Mouse (Mus musculus) cerebellum, adult 2 months (tissue): ENCODE data around the gene Hpd. TPM values are rescaled to one million over a fixed set of nuclear protein-coding genes. Genes with fewer than 3 reads are reported as not detected.

Experiments used
- DNase-seq, 2 experiments: peaks; one replicate each; pipeline ENCODE4 v3.0.0; 2021
- H3K27ac ChIP-seq: fragments of 200-500 bp; 2 replicates; pipeline ENCODE4 v1.5.1; 2012; ENCODE audit warnings: low read length, control low read depth, inconsistent platforms; ENCODE audit not compliant: insufficient read depth
- H3K27me3 ChIP-seq: fragments of 200-500 bp; 2 replicates; pipeline ENCODE4 v1.6.1; 2012; ENCODE audit warnings: inconsistent platforms, mild to moderate bottlenecking, low read length, moderate library complexity; ENCODE audit not compliant: control insufficient read depth, insufficient read depth
- H3K4me1 ChIP-seq: fragments of 200-500 bp; 2 replicates; pipeline ENCODE4 v1.6.1; 2011; ENCODE audit warnings: low read length; ENCODE audit not compliant: control insufficient read depth, insufficient read depth
- H3K4me3 ChIP-seq: fragments of 200-500 bp; replicated peaks from 2 replicates; pipeline ENCODE3; 2011; ENCODE audit warnings: mild to moderate bottlenecking, low read depth, low read length, control low read depth; ENCODE audit not compliant: insufficient read depth
- CTCF ChIP-seq: fragments of 200-500 bp; IDR thresholded peaks from 2 replicates; pipeline ENCODE4 v1.5.1; 2011; ENCODE audit warnings: low read depth, mild to moderate bottlenecking, control low read depth, low read length, moderate library complexity, borderline replicate concordance; ENCODE audit not compliant: insufficient read depth
- POLR2A ChIP-seq: fragments of 200-500 bp; IDR thresholded peaks from 2 replicates; pipeline ENCODE4 v1.6.1; 2011; ENCODE audit warnings: low read length, control low read depth, borderline replicate concordance; ENCODE audit not compliant: insufficient read depth
- WGBS: fragments of 180-500 bp; shearing (Covaris S2); methylation state at CpG from one replicate; pipeline ENCODE4 v1.1.7; 2018; 5-methylcytosine and 5-hydroxymethylcytosine counted together
- polyA plus RNA-seq: library from polyadenylated mRNA; depleted of rRNA; stranded (reverse); fragments of >200 nt; gene quantifications from 2 replicates; pipeline ENCODE4 v1.2.3, GENCODE M21; 2012

Hpd gene
- polyA plus RNA-seq, 1 experiment, result not detected

DNA sequence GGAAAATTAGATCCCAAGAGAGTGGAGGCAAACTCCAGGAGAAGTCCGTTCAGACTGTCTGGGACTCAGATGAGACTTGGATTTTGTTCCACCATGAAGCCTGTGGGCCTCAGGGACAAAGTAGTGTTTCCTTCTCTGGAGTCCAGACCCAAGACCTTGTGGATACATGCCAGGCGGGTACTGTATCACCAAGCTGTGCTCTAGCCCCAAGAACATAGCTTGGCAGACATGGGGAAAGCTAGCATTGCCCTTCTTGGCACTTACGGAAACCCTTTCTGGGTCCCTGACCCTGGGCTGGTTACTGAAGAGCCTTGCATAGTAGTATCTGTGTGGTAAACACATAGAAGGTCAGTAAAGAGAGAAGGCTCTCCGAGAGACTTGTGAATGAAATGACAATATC is 23.1 kb downstream of the Hpd start:
- no peaks in the 10 kb centered on the region for H3K4me1 ChIP-seq
- WGBS, result 89% methylated on average over 4 of the region's 4 CpGs
- no peak for DNase-seq
- H3K4me3 ChIP-seq, result no peak overlapping the region
- TF ChIP-seq CTCF (no peak), POLR2A (no peak)
- no peak overlapping the region for H3K27ac ChIP-seq
- no peaks in the 10 kb centered on the region for H3K27me3 ChIP-seq

DNA sequence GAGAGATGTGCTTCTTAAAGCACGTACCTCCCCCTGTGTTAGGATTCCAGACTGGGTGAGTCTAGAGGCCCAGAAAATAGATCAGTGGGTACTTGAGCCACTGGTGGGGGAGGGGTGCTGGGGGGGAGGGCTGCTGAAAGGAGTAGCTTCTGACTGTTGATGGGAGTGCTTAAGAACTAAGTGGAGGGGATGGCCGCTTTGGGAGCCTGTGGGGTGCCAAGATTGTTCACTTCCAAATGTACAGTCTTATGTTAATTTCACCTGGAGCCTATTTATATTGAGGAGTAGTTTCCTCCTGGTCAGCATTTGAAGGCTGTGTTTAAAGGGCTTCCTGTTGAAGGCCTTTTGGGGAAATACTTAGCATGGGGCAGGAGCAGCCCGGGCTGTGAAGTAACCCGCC is 24.6 kb downstream of the Hpd start:
- no peak for TF ChIP-seq CTCF
- no peak for TF ChIP-seq POLR2A
- DNase-seq, result no peak
- Histone ChIP-seq H3K4me1 (no peaks in the 10 kb centered on the region), H3K27me3 (no peaks in the 10 kb centered on the region), H3K4me3 (no peak overlapping the region), H3K27ac (no peak overlapping the region)
- WGBS, result 82% methylated on average over 4 of the region's 4 CpGs

DNA sequence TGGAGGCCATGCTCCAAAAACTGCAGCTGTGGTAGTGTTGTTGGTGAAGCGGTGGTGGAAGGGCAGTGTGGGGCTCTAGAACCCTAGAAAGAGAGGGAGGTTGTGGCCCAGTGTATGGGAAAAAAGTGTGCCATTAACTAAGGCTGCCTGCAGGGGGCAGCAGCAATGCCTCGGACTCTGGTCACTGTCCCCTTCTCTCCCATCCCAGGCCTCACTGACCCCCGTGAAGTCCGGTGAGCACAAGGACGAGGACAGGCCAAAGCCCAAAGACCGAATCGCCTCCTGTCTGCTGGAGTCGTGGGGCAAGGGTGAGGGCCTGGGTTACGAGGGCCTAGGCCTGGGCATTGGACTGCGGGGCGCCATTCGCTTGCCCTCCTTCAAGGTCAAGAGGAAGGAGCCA is 25.8 kb downstream of the Hpd start:
- H3K27ac ChIP-seq, result no peak overlapping the region
- no peak overlapping the region for H3K4me3 ChIP-seq
- TF ChIP-seq POLR2A, result no peak
- TF ChIP-seq CTCF, result peak; percentile 60
- WGBS, result 78% methylated on average over 12 of the region's 12 CpGs
- no peaks in the 10 kb centered on the region for H3K4me1 ChIP-seq
- no peak for DNase-seq
- H3K27me3 ChIP-seq, result no peaks in the 10 kb centered on the region

DNA sequence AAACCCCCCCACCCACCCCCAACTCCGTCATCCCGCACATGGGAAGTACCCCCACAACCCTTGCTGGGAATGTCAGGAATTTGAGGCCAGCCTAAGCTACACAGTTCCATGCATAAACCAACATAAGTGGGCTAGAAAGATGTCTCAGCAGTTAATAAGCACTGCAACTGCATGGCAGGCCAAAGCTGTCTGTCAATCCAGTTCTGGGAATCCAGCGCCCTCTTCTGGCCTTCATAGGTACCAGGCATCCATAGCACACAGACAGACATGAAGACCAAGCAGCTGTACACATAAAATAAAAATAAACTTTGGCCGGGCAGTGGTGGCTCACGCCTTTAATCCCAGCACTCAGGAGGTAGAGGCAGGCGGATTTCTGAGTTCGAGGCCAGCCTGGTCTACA is 27.1 kb downstream of the Hpd start:
- peak; percentile 72 to 74 for DNase-seq
- Histone ChIP-seq H3K27ac (no peak overlapping the region), H3K27me3 (no peaks in the 10 kb centered on the region), H3K4me1 (no peaks in the 10 kb centered on the region), H3K4me3 (no peak overlapping the region)
- TF ChIP-seq CTCF (peak; percentile 78), POLR2A (no peak)
- WGBS, result 45% methylated on average over 7 of the region's 7 CpGs

DNA sequence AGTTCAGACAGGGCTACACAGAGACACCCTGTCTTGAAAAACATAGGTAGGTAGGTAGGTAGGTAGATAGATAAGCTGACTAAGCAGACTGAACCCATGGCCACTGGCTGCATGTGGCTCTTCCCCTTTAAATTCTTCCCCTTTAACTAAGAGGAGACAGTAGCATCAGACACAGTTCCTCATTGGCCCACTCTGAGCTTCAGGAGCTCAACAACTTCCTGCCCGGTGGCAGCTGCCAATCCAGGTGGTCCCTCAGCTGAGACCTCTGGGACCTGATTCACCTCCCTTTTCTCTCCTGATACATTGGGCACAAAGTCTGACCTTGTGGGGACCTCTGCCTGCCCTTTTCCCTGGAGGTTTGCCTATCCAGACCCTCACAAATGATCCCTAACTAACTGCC is 29.6 kb downstream of the Hpd start:
- TF ChIP-seq CTCF, result no peak
- TF ChIP-seq POLR2A, result no peak
- Histone ChIP-seq H3K4me3 (no peak overlapping the region), H3K27me3 (no peaks in the 10 kb centered on the region), H3K4me1 (peaks cover 16% of the 10 kb centered on the region), H3K27ac (no peak overlapping the region)
- WGBS, result 42% methylated on average over 1 of the region's 1 CpGs
- no peak for DNase-seq

DNA sequence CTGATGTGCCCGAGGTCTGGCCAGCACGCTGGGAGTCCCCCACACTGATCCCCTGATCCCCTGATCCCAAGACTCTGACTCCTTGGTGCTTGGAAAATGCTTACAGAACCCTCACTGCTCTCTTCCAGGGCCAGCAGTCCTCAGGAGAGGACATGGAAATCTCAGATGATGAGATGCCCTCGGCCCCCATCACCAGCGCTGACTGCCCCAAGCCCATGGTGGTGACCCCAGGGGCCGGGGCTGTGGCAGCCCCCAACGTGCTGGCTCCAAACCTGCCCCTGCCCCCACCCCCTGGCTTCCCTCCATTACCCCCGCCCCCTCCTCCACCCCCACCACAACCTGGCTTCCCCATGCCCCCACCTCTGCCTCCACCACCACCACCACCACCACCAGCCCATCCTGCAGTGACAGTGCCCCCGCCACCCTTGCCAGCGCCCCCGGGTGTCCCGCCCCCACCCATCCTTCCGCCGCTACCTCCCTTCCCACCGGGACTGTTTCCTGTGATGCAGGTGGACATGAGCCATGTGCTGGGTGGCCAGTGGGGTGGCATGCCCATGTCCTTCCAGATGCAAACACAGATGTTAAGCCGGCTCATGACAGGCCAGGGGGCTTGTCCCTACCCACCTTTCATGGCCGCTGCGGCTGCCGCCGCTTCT is 30.7 kb downstream of the Hpd start:
- peaks cover 22% of the 10 kb centered on the region for H3K4me1 ChIP-seq
- WGBS, result 83% methylated on average over 18 of the region's 19 CpGs

DNA sequence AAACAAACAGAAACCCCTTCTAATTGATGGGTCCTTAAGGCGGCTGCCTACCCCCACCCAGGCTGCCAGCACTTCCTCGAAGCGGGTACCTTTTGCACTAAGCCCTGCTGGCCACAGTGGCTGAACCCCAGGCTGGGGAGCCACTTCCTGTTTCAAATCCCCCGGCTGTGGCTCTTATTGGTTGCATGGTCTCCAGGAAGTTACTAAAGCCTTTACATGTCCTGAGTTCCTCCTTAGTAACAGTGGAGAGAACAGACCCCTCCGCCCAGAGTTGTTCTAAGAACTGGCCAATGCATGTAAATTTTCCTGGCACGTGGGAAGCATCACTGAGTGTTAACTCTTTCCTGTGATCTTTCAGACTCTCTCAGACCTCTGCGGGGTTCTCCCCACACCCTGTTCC is 31.4 kb downstream of the Hpd start:
- DNase-seq, result no peak
- H3K4me1 ChIP-seq, result peaks cover 22% of the 10 kb centered on the region
- no peak overlapping the region for H3K27ac ChIP-seq
- WGBS, result 5% methylated on average over 7 of the region's 7 CpGs
- H3K4me3 ChIP-seq, result peak overlapping the region; percentile 91
- H3K27me3 ChIP-seq, result no peaks in the 10 kb centered on the region
- TF ChIP-seq POLR2A (no peak), CTCF (no peak)

More for the DNA sequence above, 30.7 kb downstream of the Hpd start:
- DNase-seq, result no peak
- no peak overlapping the region for H3K27ac ChIP-seq
- no peak overlapping the region for H3K4me3 ChIP-seq
- no peaks in the 10 kb centered on the region for H3K27me3 ChIP-seq
- TF ChIP-seq POLR2A, result no peak
- TF ChIP-seq CTCF, result no peak

DNA sequence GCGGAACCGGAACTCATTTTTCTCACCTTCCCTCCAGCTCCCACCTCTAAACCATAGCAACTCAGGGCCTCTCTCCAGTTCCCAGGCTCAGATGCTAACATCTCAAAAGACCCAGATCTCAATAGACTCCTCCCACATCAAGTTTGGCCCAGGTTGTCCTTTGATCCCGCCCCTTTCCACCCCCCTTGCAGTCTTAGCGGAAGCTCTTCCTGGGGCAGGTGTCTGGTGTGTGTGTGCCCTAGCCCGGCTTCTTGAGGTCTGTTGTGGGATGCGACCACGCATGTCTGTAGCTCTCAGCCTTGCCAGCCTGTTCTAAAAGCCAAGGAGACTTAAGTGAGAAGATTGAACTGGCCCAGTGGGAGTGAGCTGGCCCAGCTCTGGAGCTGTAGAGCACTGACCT is 31.9 kb downstream of the Hpd start:
- H3K4me1 ChIP-seq, result peaks cover 22% of the 10 kb centered on the region
- 5% methylated on average over 7 of the region's 7 CpGs for WGBS

More for the DNA sequence above, 31.9 kb downstream of the Hpd start:
- no peak for TF ChIP-seq CTCF
- TF ChIP-seq POLR2A, result no peak
- H3K4me3 ChIP-seq, result peak overlapping the region; percentile 91
- no peak overlapping the region for H3K27ac ChIP-seq
- no peaks in the 10 kb centered on the region for H3K27me3 ChIP-seq
- DNase-seq, result peak; percentile 45
